Mouse (Mus musculus) embryonic fibroblast, embryonic 13.5 days (primary cell): Measurements from ENCODE around the gene Pold4.

Source experiments
- CTCF ChIP-seq: IDR thresholded peaks from 2 replicates; pipeline ENCODE4 v1.5.1; 2011; ENCODE audit warnings: mild to moderate bottlenecking, control low read depth, low read length, moderate library complexity, borderline replicate concordance; ENCODE audit not compliant: insufficient read depth
- POLR2A ChIP-seq: IDR thresholded peaks from 2 replicates; pipeline ENCODE4 v1.6.1; 2011; ENCODE audit warnings: low read depth, mild to moderate bottlenecking, control low read depth, low read length, moderate library complexity

- TF ChIP-seq POLR2A (no peak), CTCF (no peak)
Measured at GRCm38 (mm10) chr19:4229451-4230076, 2.1 kb upstream of the Pold4 start.
